Mouse (Mus musculus) heart, adult 2 months (tissue): ENCODE data around the gene Ror1.

ENCODE experiments used
- CTCF ChIP-seq: fragments of 200-600 bp; IDR thresholded peaks from 2 replicates; pipeline ENCODE4 v1.8.1; 2022; ENCODE audit warnings: antibody characterized with exemption, mild to moderate bottlenecking, moderate library complexity
- POLR2A ChIP-seq: fragments of 200-500 bp; IDR thresholded peaks from 2 replicates; pipeline ENCODE4 v1.6.1; 2011; ENCODE audit warnings: mild to moderate bottlenecking, low read depth, low read length, control low read depth; ENCODE audit not compliant: insufficient read depth

DNA sequence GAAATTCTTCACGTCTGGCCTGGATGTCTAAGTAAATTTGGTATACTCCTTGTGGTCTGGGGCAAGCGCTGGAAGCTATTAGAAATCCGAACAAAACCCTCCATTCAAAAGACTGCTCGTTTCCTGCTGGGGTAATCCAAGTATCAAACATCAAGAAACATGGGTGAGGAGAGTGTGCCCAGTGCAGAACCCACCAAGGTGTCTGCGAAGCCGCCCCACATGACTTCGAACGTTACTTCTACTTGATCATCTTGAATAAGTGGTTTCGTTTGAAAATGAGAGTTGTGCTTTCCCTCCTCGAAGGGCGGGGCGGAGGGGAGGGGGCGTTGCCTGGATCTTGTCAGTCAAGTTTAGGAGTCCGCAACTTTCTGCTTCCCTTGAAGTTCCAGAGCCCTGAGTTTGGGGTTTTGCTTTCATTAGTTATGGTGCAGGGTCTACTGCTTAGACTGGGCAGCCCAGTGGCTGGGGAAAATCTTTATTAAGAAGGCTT lies 74.6 kb downstream of the Ror1 start:
- no peak for TF ChIP-seq CTCF
- no peak for TF ChIP-seq POLR2A
